Mouse (Mus musculus): ENCODE results near the gene Rpl22.

Gene Rpl22

DNA sequence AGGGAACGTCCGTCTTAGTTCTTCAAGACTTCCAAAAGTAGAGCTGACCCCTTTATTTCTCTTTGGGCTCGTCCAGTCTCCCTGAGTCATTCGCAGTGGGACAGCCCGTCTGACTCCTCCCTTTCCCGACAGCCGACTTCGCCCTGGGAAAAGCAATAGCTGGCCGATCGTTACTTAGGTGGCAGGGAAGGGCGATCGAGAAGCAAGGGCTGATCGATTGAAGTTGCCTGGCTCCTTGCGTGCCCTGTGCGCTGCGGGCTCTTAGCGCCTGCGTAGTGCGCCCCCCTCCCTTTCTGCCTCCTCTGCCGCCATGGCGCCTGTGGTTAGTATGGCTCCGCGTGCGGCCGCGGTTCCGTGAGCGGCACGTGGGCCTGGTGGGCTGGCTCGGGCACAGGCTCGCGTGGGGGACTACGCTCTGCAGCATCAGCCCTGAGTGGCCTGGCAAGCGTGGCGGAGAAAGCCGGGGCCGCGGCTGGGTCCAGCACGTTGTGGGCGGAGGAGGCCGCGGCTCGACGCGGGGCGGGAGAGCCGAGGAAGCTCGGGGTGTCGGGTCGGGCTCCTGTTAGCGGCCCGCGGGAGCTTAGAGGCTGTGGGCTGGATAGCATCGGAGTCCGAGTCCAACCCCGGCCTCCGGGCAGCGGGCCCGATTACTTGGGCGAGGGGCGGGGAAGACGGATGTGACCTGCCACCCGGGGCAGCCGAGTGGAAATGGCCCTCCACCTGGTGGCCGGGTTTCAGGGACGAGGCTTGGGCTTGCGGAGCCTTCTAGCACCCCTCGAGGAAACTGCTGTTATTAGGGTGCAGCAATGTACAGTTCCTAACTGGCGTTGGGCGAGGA lies at the start of gene Rpl22:
Gene Rpl22 (plus strand): TSS at position 169 of the 838 bp plus-strand sequence.
- DNase-seq (ENCODE audit: low spot score), result peak; percentile 87

DNA sequence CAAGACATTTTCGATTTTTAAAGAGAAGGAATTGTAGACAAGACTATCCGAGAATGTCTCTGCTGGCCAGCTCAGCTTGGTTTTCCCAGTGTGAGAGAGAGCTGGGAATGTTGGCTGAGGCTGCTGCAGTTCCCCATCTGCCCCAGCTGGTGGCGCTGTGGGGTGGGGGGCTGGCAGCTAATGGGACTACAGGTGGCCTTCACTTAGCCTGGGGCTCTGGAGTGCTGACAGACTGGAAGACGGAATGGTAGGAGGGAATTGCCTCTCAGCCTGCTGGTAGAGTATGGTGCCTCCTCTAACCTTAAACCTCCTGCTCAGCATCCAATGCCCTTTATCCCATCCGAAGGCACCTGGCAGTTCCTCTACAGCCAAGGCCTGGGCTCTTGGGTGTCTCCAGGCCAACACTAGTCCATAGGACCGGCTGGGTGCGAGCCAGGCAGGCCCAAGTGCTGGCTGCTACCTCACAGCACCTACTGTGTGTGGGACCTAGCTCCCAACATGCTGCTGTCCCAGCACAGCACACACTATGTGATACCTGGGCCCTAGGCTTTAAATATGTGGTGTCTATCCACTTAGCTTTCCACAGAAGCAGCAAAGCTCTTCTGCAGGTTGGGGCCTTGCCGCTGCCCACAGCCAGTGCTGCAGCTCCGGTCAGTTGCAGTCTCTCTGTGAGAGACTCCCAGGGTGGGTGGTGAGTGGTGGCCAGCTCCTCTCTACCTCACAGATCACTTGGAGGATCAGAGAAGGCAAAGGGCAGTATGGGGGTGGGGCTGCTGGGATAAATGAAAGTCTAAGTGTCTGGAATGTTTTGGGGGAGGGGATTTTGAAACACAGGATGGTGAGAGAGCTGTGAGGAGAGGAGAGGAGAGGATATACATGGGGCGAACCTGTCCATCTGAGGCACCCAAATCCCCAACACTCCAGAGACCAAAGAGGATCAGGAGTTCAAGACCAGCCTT lies 48.9 kb upstream of the Rpl22 start:
- peak; percentile 72 for DNase-seq (ENCODE audit: low spot score)

DNA sequence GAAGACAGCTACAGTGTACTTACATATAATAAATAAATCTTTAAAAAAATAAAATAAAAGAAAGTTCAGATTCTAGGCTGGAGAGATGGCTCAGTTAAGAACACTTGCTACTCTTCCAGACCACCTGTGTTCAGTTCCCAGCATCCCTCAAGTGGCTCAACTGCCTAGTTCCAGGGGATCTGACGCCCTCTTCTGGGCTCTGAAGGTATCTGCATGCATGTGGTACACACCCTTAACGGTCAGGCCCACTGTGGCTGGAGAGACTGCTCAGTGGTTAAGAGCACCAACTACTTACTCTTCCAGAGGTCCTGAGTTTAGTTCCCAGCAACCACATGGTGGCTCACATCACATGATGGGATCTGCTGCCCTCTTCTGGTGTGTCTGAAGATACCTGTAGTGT lies 47.6 kb upstream of the Rpl22 start:
- DNase-seq (ENCODE audit: low spot score), result no peak

DNA sequence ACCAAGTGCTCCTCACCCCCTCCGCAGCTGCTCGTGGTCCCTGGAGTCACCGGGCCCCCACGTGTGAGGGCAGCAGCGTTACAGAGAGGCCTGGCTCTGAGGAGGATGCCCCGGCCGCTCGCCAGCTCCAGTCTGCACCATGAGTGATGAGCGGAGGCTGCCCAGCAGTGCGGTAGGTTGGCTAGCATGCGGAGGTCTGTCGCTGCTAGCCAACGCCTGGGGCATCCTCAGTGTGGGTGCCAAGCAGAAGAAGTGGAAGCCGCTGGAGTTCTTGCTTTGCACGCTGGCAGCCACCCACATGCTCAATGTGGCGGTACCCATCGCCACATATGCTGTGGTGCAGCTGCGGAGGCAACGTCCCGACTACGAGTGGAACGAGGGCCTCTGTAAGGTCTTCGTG lies 46.6 kb upstream of the Rpl22 start:
- no peak for DNase-seq (ENCODE audit: low spot score)

DNA sequence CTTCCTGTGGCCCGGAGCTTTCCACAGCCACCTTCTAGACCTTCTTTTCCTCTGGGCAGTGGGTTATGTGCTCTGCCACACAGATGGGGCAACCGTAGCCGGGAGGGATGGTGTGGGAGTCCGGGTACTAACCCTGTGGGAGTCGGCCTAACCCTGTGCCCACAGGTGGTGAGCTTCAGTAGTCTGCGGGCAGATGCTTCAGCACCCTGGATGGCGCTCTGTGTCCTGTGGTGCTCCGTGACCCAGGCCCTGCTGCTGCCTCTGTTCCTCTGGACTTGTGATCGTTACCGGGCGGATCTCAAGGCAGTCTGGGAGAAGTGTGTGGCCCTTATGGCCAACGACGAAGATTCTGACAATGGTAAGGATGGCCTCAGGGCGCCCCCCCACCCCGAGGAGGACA lies 43.9 kb upstream of the Rpl22 start:
- DNase-seq (ENCODE audit: low spot score), result no peak

DNA sequence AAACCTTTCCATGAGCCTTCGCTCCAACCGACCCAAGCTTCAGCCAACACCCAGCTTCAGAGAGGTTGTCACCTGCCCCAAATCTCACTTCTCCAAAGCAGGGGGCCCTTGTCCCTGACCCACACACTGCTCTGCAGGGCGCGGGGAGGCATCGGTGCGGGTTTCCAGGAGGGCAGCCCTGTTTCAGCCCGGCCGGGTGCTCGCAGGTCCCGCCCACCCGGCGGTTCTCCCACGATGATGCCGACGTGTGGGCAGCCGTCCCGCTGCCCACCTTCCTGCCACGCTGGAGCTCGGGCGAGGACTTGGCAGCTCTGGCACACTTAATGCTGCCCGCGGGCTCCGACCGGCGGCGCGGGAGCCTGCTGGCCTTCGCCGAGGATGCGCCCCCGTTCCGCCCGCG lies 42.8 kb upstream of the Rpl22 start:
- no peak for DNase-seq (ENCODE audit: low spot score)

DNA sequence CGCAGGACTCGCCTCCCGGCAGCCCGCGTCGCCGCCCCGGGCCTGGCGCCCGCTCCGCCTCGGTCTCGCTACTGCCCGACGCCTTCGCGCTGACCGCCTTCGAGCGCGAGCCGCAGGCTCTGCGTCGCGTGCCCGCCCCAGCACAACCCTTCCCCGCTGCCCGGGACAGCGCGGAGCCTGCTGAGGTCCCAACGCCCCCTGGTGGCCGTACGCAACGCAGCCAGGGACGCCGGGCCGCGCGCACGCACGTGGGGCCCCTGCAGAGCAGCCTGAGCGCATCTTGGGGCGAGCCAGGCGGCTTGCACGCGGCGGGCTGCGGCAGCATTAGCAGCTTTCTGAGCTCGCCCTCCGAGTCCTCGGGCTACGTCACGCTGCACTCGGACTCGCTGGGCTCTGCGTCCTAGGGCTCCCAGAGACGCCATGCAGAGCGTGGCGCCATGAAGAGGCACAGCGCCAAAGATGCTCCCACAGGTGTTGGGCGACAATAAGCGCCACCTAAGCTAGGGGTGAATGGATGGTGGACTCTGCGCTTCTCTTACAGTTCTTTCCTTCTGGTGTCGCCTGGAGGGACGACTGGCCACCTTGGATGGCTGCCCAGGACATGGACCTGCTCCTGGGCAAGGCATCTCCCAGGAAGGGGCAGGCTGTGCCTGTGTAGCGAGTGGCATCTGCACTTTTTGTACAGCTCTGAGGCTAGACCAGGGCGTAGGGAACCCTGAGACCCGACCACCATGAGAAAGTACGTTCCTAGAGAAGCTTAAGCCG lies 42.2 kb upstream of the Rpl22 start:
- DNase-seq (ENCODE audit: low spot score), result peak; percentile 89

DNA sequence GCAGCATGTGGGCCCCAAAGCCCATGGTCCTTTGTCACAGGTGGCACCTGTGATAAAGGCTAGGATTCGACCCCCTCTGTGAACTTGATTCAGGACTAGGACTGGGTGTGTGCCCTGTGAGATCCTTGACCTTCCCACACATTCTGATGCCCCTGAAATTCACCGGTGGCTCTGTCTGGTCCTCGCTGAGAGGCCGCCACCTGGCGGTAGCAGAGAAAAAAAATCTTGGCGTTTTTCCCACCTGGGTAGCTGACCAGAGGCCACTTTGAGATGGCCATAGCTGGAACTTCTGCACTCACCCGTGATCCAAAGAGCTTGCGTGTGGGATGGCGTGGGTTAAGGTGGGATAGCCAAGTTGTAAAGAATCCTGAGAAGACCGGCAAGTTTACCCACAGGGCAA lies 40.0 kb upstream of the Rpl22 start:
- DNase-seq (ENCODE audit: low spot score), result peak; percentile 74

DNA sequence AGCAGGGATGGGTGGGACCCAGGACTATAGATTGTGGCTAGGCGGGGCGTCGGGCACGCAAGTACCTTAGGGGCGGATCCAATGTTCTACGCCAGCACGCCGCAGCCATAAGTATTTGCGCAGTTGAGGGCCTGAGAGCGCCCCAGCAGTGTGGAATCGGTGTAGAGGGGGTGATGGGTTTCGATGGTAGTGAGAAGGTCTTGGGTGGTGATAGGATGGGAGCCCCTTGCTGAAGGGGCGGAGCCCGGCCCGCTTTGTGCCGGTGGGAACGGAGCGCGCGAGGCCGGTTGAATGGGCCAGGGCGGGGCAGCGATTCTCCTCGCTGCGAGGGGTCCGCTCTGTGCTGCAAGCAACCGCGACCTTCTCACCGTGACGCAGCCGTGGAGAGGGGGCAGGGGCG lies 39.4 kb upstream of the Rpl22 start:
- DNase-seq (ENCODE audit: low spot score), result no peak

DNA sequence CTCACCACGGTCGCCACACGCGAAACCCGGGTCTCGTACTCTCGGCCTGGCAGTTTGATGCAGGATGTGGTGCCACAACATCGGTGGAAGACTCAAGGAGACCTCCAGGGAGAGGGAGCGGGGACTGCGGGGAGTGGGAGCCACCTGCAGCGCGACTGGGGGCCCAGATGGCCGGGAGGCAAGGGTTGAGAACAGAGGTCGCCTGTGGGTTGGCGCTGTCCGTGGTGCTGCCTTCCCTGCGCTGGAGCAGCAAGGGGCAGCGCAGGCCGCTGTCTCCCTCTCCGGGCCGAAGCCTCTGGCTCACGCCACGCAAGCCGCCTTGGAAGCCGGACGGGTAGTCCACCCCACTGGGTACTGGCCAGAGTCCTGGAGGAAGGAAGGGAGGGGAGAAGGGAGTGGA lies 38.7 kb upstream of the Rpl22 start:
- peak; percentile 89 for DNase-seq (ENCODE audit: low spot score)

DNA sequence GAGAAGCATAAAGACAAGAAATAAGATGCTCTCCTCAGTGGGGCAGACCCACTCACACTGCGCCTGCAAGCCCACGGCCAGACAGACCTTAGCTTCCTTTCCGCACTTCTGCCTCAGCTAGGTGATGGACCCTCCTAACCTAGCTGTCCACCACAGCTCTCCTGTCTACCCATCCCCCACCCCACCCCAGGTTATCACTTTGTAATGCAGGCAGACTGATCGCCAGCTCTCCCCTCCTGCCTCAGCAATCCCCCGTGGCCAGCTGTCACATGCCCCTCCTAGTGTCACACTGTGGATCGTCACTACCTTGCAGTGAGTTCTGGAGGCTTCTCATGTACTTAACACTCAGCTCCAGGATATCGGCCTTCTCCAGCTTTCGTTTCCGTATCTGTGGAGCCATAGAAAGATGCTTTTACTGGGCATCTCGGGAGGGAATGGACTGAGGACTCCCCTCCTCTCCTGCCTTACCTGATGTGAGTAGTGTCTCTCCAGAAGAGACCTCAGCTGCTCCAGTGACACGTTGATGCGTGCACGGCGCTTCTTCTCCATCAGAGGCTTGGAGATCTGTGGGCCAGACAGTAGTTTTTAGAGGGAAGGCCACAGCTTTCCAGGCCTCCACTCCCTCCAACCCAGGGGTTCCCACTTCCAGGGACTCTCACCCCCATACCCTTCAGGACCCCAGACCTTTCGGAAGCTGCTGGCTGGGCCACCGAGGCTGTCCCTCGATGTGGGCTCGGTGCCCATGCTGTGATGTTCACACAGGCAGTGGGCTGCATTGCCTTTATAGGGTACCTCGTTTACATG lies 38.0 kb upstream of the Rpl22 start:
- no peak for DNase-seq (ENCODE audit: low spot score)

DNA sequence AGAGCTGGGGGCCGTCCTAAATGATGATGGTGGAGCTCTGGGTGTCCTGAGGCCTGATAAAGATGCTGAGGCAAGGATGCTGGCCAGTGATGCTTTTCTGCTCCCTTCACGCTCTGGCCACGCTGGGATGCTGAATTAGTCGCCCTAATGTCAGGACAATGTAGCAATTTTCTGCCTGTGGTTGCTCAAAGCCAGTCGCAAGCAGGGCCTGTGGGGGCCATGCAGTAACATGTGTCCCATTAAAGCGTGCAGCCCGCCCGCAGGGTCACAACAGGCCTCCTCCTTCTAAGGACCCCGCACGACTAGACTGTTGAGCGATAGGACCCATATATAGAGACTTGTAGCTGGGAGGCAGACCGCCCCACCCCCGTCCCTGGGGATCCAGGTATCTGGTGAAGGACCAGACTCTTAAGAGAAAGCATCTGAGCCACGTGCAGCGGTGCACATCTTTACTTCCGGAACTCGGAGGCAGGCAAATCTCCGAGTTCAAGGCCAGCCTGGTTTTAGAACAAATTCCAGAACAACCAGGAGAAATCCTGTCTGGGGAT lies 37.1 kb upstream of the Rpl22 start:
- no peak for DNase-seq (ENCODE audit: low spot score)

DNA sequence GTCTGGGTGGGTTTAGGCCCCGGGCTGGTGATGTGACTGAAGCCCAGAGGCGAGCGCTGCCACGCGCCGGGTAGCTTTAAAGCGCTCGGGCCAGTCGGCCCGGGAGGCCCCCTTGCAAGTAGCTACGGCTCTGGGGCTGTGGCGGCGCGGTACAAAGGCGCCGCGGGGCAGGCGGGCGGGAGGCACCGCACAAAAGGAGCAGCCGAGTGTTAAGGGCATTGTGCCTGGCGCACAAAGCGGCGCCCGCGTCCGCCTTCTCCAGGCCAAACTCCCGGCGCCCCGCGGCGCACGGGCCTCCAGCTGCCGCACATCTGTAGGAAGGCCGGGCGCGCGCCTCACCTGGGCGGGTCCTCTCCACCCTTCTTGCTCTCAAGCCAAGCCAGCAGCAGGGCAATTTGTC lies 35.2 kb upstream of the Rpl22 start:
- DNase-seq (ENCODE audit: low spot score), result no peak

DNA sequence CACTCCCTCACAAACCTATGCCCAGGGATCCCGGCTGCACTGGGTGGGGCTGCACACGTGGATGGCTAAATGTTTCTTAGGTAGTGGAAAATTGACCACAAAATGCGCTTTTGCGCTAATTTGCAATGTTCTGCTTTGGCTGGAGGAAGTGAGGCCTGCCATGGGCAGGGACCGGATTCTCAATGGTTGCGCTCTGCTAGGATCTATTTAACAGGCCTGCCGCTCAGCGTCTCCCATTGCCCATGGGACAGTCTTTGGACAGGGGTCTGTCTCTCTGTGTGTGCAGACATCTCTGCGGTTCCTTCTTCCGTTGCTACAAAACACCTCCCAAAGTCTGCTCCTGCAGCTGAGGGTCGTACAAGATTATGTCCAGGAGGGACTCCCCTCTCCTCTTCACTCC lies 34.6 kb upstream of the Rpl22 start:
- DNase-seq (ENCODE audit: low spot score), result no peak

DNA sequence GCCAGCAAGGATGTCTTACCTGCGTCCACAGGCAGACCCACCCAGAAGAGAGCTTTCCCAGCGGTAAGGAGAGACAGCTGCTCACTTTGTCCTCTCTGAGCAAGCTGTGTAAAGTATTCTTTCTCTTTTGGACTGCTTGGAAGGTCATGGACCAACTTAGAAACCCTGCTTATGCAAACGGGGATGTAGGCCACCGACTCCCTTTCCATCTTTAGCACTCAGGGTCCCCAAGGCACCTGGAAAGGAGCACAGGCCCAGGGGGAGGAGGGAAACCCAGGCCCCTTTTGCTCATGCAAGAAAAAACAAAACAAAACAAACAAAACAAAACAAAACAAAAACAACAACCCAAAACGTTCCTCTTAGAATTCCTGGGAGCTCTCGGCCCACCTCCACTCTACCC lies 34.0 kb upstream of the Rpl22 start, which contains the start of gene Hes3:
Gene Hes3 (minus strand): TSS at position 101 of the 400 bp plus-strand sequence.
- DNase-seq (ENCODE audit: low spot score), result no peak

DNA sequence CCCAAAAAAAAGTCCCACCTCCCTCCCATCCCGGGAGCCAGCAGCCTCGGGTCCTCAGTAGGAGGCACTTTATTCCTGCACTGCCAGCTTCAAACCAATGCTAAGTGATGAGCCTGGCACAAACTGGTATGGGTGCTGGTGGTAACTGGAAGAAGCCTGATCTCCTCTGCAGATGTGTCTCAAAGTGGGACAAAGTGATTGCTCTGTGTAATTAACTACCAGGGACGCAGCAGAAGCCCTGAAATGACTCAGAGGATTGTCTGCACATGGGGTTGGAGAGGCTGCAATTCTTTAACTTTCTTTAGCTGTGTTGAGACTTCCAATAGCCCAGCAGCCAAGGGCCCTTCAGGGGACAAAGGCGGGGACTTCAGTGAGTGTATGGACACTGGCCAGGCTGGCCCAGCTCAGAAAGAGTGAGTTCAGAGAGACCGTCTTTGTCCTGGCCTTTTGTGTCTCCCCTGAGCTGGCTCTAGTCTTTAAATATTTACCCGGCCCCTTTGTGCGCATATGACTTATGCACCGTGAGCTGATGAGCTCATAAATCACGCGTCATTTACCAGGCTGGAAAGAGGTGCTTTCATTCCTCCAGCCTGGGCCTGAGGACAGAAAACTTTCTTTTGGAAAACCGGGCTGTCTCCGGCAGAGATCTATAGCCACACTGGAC lies 33.3 kb upstream of the Rpl22 start:
- no peak for DNase-seq (ENCODE audit: low spot score)

DNA sequence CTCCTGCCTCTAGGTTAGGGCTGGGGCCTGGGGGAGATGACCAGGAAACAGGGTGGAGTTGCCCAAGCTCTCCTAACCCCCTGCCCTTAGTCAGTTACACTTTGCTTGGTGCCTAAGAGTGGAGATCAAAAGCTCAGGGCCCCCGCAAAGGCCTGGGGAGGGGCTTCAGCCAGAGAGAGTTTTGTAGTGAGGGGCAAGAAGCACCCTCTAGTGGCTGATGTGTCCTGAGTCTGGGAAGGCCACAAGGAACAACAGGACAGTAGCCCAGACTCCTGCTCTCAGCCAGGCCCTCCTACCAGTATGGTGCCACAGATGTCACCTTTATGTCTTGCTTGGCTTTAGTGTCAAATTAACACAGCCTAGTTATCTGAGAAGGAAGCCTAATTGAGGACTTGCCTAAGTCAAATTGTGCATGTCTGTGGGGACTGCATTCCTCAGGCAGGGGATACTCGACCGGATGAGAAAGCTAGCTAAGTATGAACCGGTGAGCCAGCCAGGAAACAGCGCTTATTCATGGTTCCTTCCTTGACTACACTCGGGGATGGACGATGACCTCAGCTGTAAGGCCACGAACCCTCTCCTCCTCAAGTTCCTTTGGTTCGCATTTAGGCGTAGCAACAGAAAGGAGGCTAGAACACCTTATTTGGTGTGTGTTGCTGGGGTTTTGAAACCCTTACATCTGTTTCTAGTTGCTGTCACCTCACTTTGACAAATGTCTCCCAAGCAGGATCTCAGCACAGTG lies 31.2 kb upstream of the Rpl22 start:
- DNase-seq (ENCODE audit: low spot score), result no peak

DNA sequence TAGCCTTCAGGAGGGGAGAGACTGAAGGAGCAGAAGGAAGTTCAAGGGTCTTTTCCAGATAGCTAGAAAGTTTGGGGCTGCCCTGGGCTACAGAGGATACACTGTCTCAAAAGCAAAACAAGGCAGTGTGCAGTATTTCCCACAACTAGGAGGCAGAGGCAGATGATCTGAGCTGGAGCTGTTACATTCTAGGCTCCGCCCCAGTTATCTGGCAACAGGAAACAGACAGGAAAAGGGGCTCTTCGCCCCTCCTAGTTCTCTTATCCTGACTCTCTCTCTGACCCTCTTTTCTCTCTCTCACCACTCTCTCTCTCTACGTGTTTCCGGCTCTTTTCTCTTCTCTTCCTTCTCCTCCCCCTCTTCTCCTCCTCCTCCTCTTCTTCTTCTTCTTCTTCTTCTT lies 29.6 kb upstream of the Rpl22 start:
- DNase-seq (ENCODE audit: low spot score), result no peak

DNA sequence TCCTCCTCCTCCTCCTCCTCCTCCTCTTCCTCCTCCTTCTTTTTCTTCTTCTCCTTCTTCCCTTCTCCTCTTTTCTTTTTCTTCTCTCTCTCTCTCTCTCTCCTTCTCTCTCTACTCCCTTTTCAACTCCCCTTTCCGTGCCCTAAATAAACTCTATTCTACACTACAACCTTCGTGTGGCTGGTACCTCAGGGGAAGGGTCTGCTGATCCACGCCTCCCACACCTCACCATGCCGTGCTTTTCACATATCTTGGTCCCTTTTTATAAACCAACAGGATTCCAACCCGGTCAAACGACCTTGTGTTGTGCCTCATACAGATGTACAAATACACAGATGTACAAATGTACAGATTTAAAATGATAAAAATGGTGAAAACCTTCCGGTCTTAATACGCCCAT lies 29.2 kb upstream of the Rpl22 start:
- no peak for DNase-seq (ENCODE audit: low spot score)

All from testis, postnatal 10 days (tissue).